Mouse (Mus musculus): ENCODE results near the gene Mast1.

GRCm38 (mm10) chr8:84872309-84872965 lies 64.7 kb downstream of the Mast1 start:
- no peak for TF ChIP-seq TAL1 (IDR thresholded peaks at IDR 0.05; ENCODE audit: low read length)
- TF ChIP-seq GATA1 (IDR thresholded peaks at IDR 0.05; ENCODE audit: low read length): no peak

Data from erythroblast, embryonic 14.5 days (primary cell).